In the genomic region with DNA sequence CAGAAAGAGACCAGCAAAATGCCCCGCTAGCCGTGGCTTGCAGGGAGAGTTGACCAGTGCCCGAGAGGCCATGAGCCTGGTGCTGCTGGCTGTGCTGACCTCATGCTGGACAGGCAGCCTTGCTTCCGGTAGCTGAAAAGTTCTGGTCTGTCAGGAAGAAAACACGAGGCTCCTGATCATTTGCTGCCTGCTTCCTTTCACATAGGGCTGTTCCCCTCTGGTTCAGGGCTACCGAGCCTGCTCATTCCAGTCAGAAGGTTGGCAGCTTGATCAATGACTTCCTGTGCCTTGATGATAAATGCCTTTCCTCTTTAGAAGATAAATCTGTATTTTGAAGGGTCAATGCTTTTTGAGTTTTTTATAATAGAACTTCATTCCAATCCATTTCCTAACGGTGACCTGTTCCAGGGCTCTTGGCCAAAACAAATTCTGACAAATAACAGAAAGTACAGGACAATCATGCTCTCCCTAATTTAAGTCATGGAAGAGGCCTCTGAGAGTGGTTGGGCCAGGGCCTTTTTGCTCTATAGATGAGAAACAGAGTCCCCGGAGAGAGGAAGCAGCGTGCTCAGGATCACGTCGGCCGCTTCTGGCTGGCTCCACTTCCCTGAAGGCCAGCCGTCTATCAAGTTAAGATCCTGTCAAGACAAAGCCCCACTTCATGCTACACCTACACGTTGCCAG, we compare ENCODE assay signal across 8 mouse cellular contexts. TPM values are rescaled to one million over a fixed set of nuclear protein-coding genes. Genes with fewer than 3 reads are reported as not detected.
DNase-seq lines count a peak whose midpoint lies in the region; TF ChIP-seq lines count a peak whose summit lies in the region.
"Had no signal": no experiment of that assay in that cellular context is flagged by ENCODE, and none has a peak within 500 bp of the region (broad histone marks: within the 10 kb centered on the region; RNA-seq: fewer than 3 reads in every experiment).

No protein-coding gene starts in this region.

- WGBS in heart, adult 2 months, result 28% methylated on average over 14 of the region's 14 CpGs

- DNase-seq in adrenal gland, postnatal 36 days, result peak; percentile 71 to 75
- DNase-seq in heart, adult 2 months, result peak; percentile 74 to 77
- DNase-seq in kidney, postnatal 10 days, result peak; percentile 72
- peak; percentile 82 for DNase-seq in lung, postnatal 25 days (ENCODE audit: low spot score)
- DNase-seq in cerebellum, adult 9-10 months, result no peak
- no peak for DNase-seq in natural killer cell, adult 2 months (ENCODE audit: low spot score in 2 of 2)
- no peak for DNase-seq in cerebellum, adult 11 months

- intact Hi-C loops in heart, adult 2 months (cut with DNase I), result no loop called here

- TF ChIP-seq CTCF in heart, adult 2 months (IDR thresholded peaks at IDR 0.05), result no peak

- no peak overlapping the region for H3K4me3 ChIP-seq in heart, adult 2 months

- peaks cover 25% of the 10 kb centered on the region for H3K36me3 ChIP-seq in heart, adult 2 months (ENCODE audit: control insufficient read depth, insufficient read depth, low read length)

- 0 out of 2 replicates have a peak, but pooled peaks have one; percentile 51 for TF ChIP-seq EP300 in heart, adult 2 months (IDR thresholded peaks at IDR 0.05; ENCODE audit: insufficient read depth, low read depth, low read length)

- no peaks in the 10 kb centered on the region for H3K79me2 ChIP-seq in heart, adult 2 months (replicated peaks; ENCODE audit: control insufficient read depth, insufficient read depth, low read length)

- peak overlapping the region; percentile 69 for H3K27ac ChIP-seq in heart, adult 2 months
- H3K27ac ChIP-seq: macrophage had no signal

- 0 out of 2 replicates have a peak, but pooled peaks have one; percentile 35 for TF ChIP-seq POLR2A in heart, adult 2 months (IDR thresholded peaks at IDR 0.05; ENCODE audit: insufficient read depth, low read depth, low read length)

- H3K9ac ChIP-seq in heart, adult 2 months (ENCODE audit: low read depth, low read length), result no peak overlapping the region

- H3K27me3 ChIP-seq in heart, adult 2 months (ENCODE audit: control insufficient read depth, insufficient read depth, low read length), result no peaks in the 10 kb centered on the region

- H3K4me1 ChIP-seq in heart, adult 2 months (ENCODE audit: control insufficient read depth, insufficient read depth, low read length), result peaks cover 22% of the 10 kb centered on the region

RNA-seq across cellular contexts. Expression of gene Acer2, which starts 24.7 kb away (rescaled TPM):
- 10 to 100 TPM; 20.9 to 21.4 TPM for total RNA-seq in adrenal gland, postnatal 36 days (2021)
- 10 to 100 TPM; 16.4 to 17.9 TPM for total RNA-seq in heart, adult 2 months (2021)
- 25.6 and 32.7 TPM in 2 replicates for polyA plus RNA-seq in heart, adult 2 months (2012; rRNA removed)

RNA-seq across cellular contexts. Expression of gene Rps6, which starts 41.7 kb away (rescaled TPM):
- total RNA-seq in adrenal gland, postnatal 36 days (2021), result 100 to 1,000 TPM; 893 to 924 TPM
- total RNA-seq in heart, adult 2 months (2021), result 100 to 1,000 TPM; 491 to 601 TPM
- polyA plus RNA-seq in heart, adult 2 months (2012; rRNA removed), result 325 and 404 TPM in 2 replicates

Comparison
In these comparisons a context has a peak if more than half of its experiments do, and no peak if none do; other contexts are left out.
1. DNase-seq: peak in adrenal gland, postnatal 36 days (2 of 2), heart, adult 2 months (2 of 2), kidney, postnatal 10 days (single experiment) and lung, postnatal 25 days (single experiment); none in cerebellum, adult 9-10 months (single experiment), natural killer cell, adult 2 months (0 of 2) and cerebellum, adult 11 months (single experiment).